In the genomic region with DNA sequence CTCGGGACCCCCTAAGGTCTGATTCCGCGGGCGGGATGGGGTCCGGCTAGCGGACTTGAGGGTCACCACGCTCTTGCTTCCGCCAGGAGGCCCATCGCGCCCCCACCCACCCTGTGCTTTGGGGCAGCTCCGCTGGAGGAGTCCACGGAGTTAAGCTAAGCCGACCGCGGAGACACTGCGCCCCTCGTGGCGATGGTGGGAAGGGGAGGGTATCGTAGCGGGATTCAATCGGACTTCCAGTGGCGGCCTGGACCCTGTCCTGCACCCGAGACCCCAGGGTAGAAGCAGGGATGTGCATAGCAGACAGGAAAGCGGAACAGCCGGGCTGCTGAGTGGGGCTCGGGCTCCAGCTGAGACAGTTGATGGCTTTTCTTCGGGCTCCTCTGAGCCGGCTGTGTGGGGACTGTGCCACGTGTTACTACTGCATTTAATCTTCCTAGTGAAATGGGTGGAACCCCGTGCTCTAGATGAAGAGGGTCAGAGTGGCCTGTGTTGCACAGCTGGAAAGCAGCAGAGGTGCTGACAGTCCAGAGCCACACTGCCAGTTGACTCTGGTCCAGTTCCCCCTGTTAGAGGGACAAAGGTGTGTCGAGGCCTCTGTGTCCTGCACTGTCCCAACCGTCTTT, we compare ENCODE assay signal across 7 mouse cellular contexts. TPM values are rescaled to one million over a fixed set of nuclear protein-coding genes. Genes with fewer than 3 reads are reported as not detected.
A peak's percentile ranks its signal among the peaks of the same experiment; 100 is the strongest.
DNase-seq lines count a peak whose midpoint lies in the region; ATAC-seq lines count a peak whose summit lies in the region.

No protein-coding gene starts in this region.

- peak; percentile 76 for ATAC-seq in intestine, embryonic 16.5 days
- ATAC-seq in limb, embryonic 11.5 days (ENCODE audit: insufficient number of reproducible peaks, low FRiP score, low TSS enrichment, low read depth) = peak; percentile 49; the same call in 1 of the 2 replicates
- peak; percentile 41; the same call in 1 of the 2 replicates for ATAC-seq in midbrain, embryonic 12.5 days (ENCODE audit: low FRiP score, low read depth)

- peak overlapping the region; percentile 98 for H3K4me2 ChIP-seq in intestine, embryonic 16.5 days (ENCODE audit: low read depth, low read length)
- peak overlapping the region; percentile 99 for H3K4me2 ChIP-seq in limb, embryonic 11.5 days (ENCODE audit: low read depth, severe bottlenecking)
- H3K4me2 ChIP-seq in midbrain, embryonic 12.5 days (replicated peaks) = peak overlapping the region; percentile 83

- 4% methylated on average over 32 of the region's 32 CpGs for WGBS in intestine, embryonic 16.5 days
- 7% methylated on average over 32 of the region's 32 CpGs for WGBS in limb, embryonic 11.5 days
- WGBS in midbrain, embryonic 12.5 days = 6% methylated on average over 32 of the region's 32 CpGs

- H3K36me3 ChIP-seq in intestine, embryonic 16.5 days (ENCODE audit: control insufficient read depth, insufficient read depth, low read length) = no peaks in the 10 kb centered on the region
- H3K36me3 ChIP-seq in limb, embryonic 11.5 days (ENCODE audit: control insufficient read depth, insufficient read depth, low read length) = no peaks in the 10 kb centered on the region
- no peaks in the 10 kb centered on the region for H3K36me3 ChIP-seq in midbrain, embryonic 12.5 days

- H3K9ac ChIP-seq in intestine, embryonic 16.5 days (ENCODE audit: low read depth, low read length) = peak overlapping the region; percentile 69
- H3K9ac ChIP-seq in limb, embryonic 11.5 days (ENCODE audit: low read length) = peak overlapping the region; percentile 63; the same call in 1 of the 2 replicates
- peak overlapping the region; percentile 41; the same call in 1 of the 2 replicates for H3K9ac ChIP-seq in midbrain, embryonic 12.5 days (replicated peaks)

- no peak overlapping the region for H3K27ac ChIP-seq in intestine, embryonic 16.5 days (ENCODE audit: low read length)
- H3K27ac ChIP-seq in limb, embryonic 11.5 days (replicated peaks; ENCODE audit: low read depth, low read length) = no peak overlapping the region
- H3K27ac ChIP-seq in midbrain, embryonic 12.5 days (replicated peaks) = no peak overlapping the region

- peak overlapping the region; percentile 58 for H3K4me3 ChIP-seq in intestine, embryonic 16.5 days (ENCODE audit: low read length)
- peak overlapping the region; percentile 55 for H3K4me3 ChIP-seq in limb, embryonic 11.5 days (ENCODE audit: low read depth, low read length)
- H3K4me3 ChIP-seq in midbrain, embryonic 12.5 days = peak overlapping the region; percentile 50

- H3K4me1 ChIP-seq in intestine, embryonic 16.5 days (ENCODE audit: control insufficient read depth, insufficient read depth, low read length) = peaks cover 8% of the 10 kb centered on the region
- peaks cover 12% of the 10 kb centered on the region for H3K4me1 ChIP-seq in limb, embryonic 11.5 days (ENCODE audit: control insufficient read depth, insufficient read depth, low read length)
- peaks cover 23% of the 10 kb centered on the region for H3K4me1 ChIP-seq in midbrain, embryonic 12.5 days

- peaks cover 18% of the 10 kb centered on the region; the same call in 1 of the 2 replicates for H3K27me3 ChIP-seq in intestine, embryonic 16.5 days (replicated peaks; ENCODE audit: control insufficient read depth, insufficient read depth, low read length)
- H3K27me3 ChIP-seq in limb, embryonic 11.5 days (ENCODE audit: control insufficient read depth, insufficient read depth, low read length) = peaks cover 33% of the 10 kb centered on the region
- H3K27me3 ChIP-seq in midbrain, embryonic 12.5 days = peaks cover 72% of the 10 kb centered on the region

- H3K9me3 ChIP-seq in intestine, embryonic 16.5 days (ENCODE audit: control insufficient read depth, low read length) = no peaks in the 10 kb centered on the region
- no peaks in the 10 kb centered on the region for H3K9me3 ChIP-seq in limb, embryonic 11.5 days (ENCODE audit: control insufficient read depth, low read length)
- H3K9me3 ChIP-seq in midbrain, embryonic 12.5 days = no peaks in the 10 kb centered on the region

- intact Hi-C loops in gastrocnemius, postnatal 36 days (cut with DNase I) = loop anchor here (2.0 to 5.0 kb wide), 2 partner anchors 68 to 254 kb away; no protein-coding TSS in a partner anchor

- DNase-seq in adrenal gland, adult 8-10 months = peak; percentile 39
- DNase-seq in embryo, embryonic 10.5 days (ENCODE audit: low spot score) = peak; percentile 88
- peak; percentile 62 to 71 for DNase-seq in gastrocnemius, postnatal 36 days
- DNase-seq in limb, embryonic 11.5 days (ENCODE audit: low spot score) = peak; percentile 91
- DNase-seq in spleen, postnatal 10 days (ENCODE audit: low spot score in 2 of 2) = peak; percentile 25 to 60

RNA-seq across cellular contexts. Expression of gene Zfpm1, which starts 51.1 kb away (rescaled TPM):
- total RNA-seq in adrenal gland, adult 8-10 months (2022) = 10 to 100 TPM; 17.3 to 35.3 (median 28.0) TPM
- 1 to 10 TPM; 5.6 to 8.9 TPM for total RNA-seq in gastrocnemius, postnatal 36 days (2021)
- polyA plus RNA-seq in intestine, embryonic 16.5 days (2015; fragmentation: Nextera tagmentation; extraction: Ambion mirVana) = 2.6 and 2.7 TPM in 2 replicates
- polyA plus RNA-seq in limb, embryonic 11.5 days (2014; fragmentation: Nextera tagmentation; extraction: Ambion mirVana) = 1.3 and 1.4 TPM in 2 replicates
- 3.0 TPM in 2 replicates for polyA plus RNA-seq in midbrain, embryonic 12.5 days (2016; fragmentation: Nextera tagmentation; extraction: Ambion mirVana)

Comparison
In these comparisons a context has a peak if more than half of its experiments do, and no peak if none do; other contexts are left out.
1. DNase-seq: peak in every context shown above with its lines; median percentile 91 in limb, embryonic 11.5 days; 88 in embryo, embryonic 10.5 days; 66 in gastrocnemius, postnatal 36 days; 42 in spleen, postnatal 10 days; 39 in adrenal gland, adult 8-10 months.